24 mouse cellular contexts compared by ENCODE assay signal in genomic region chr2:27561829-27562228, GRCm38 (mm10).
"Had no signal": no experiment of that assay in that cellular context is flagged by ENCODE, and none has a peak within 500 bp of the region (broad histone marks: within the 10 kb centered on the region; RNA-seq: fewer than 3 reads in every experiment).

No protein-coding gene starts in this region.

- H3K9ac ChIP-seq: kidney, embryonic 15.5 days; limb, embryonic 13.5 days; liver, embryonic 13.5 days; lung, embryonic 15.5 days; midbrain, embryonic 13.5 days; neural tube, embryonic 13.5 days; stomach, embryonic 15.5 days had no signal

- H3K27ac ChIP-seq: kidney, embryonic 15.5 days; limb, embryonic 13.5 days; lung, embryonic 15.5 days; midbrain, embryonic 10.5 days; midbrain, embryonic 13.5 days; neural tube, embryonic 13.5 days; stomach, embryonic 15.5 days had no signal

- H3K9me3 ChIP-seq: kidney, embryonic 15.5 days; limb, embryonic 13.5 days; liver, embryonic 13.5 days; lung, embryonic 15.5 days; megakaryocyte, embryonic 14.5 days; midbrain, embryonic 10.5 days; midbrain, embryonic 13.5 days; neural tube, embryonic 13.5 days; stomach, embryonic 15.5 days had no signal

- H3K4me2 ChIP-seq: kidney, embryonic 15.5 days; limb, embryonic 13.5 days; liver, embryonic 13.5 days; lung, embryonic 15.5 days; midbrain, embryonic 13.5 days; neural tube, embryonic 13.5 days; stomach, embryonic 15.5 days had no signal

- H3K27me3 ChIP-seq: limb, embryonic 13.5 days; liver, embryonic 13.5 days; lung, embryonic 15.5 days; midbrain, embryonic 13.5 days; stomach, embryonic 15.5 days had no signal

- H3K4me3 ChIP-seq: kidney, embryonic 15.5 days; limb, embryonic 13.5 days; liver, embryonic 13.5 days; lung, embryonic 15.5 days; megakaryocyte, embryonic 14.5 days; midbrain, embryonic 10.5 days; midbrain, embryonic 13.5 days; myocyte; neural tube, embryonic 13.5 days; stomach, embryonic 15.5 days had no signal

- ATAC-seq: midbrain, embryonic 13.5 days; midbrain, embryonic 16.5 days had no signal

- H3K36me3 ChIP-seq: kidney, embryonic 15.5 days; limb, embryonic 13.5 days; liver, embryonic 13.5 days; lung, embryonic 15.5 days; midbrain, embryonic 10.5 days; midbrain, embryonic 13.5 days; neural tube, embryonic 13.5 days; stomach, embryonic 15.5 days had no signal

- DNase-seq: kidney, adult 11 months; kidney, adult 8-10 months; kidney, postnatal 10 days; kidney, postnatal 36 days; layer of hippocampus, postnatal 36 days; left cerebral cortex, postnatal 4 days; liver, embryonic 13.5 days; lung, adult 18-20 months; lung, postnatal 10 days; lung, postnatal 36 days; retina, postnatal 1 day; right cerebral cortex, postnatal 25 days; spleen, adult 18-20 months; thymus, postnatal 25 days had no signal
